ENCODE assay signal across 17 mouse cellular contexts in the genomic region with DNA sequence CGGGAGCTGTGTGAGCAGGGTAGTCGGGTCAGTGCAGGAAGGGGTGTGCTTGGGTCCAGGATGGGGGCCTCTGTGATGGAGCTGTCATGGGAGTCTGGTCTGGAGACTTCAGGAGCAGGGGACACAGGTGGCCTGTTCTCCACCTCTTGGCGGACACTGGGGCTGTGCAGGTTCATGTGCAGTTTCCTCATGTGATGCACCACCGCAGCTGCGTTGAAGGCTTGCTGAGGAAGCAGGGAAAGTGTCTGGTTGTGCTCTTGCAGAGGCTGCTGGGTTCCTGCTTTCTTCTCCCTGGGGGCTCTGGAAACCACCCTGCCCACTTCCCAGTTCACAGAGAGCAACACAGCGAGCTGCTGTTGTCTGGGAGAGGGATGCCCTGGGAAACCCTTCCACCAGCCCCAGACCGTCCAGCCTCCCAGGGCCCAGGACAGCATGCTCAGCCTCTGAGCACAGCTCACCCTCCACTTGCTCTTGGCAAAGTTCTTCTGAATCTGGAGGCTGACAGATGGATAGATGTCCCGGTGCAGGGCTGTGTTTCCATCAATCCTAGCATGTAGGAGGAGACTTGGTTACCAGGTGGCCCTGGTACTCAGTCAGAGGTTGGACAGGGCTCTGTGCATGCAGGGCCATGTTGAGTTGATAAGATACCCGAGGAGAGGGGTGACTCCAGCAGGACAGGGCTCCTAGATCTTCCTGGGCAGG. TPM values are rescaled to one million over a fixed set of nuclear protein-coding genes. Genes with fewer than 3 reads are reported as not detected.
DNase-seq lines count a peak whose midpoint lies in the region; TF ChIP-seq lines count a peak whose summit lies in the region.
"Had no signal": no experiment of that assay in that cellular context is flagged by ENCODE, and none has a peak within 500 bp of the region (broad histone marks: within the 10 kb centered on the region; RNA-seq: fewer than 3 reads in every experiment).

No protein-coding gene starts in this region.

- H3K36me3 ChIP-seq in embryonic facial prominence, embryonic 10.5 days (replicated peaks): peaks cover 24% of the 10 kb centered on the region
- H3K36me3 ChIP-seq: liver, embryonic 15.5 days had no signal

- no peak overlapping the region for H3K4me3 ChIP-seq in layer of hippocampus, adult 2 months
- no peak overlapping the region for H3K4me3 ChIP-seq in cerebellum, adult 2 months (replicated peaks; ENCODE audit: insufficient read depth, low read depth, low read length)
- H3K4me3 ChIP-seq in embryonic facial prominence, embryonic 10.5 days: no peak overlapping the region
- H3K4me3 ChIP-seq: embryonic facial prominence, embryonic 15.5 days; heart, adult 2 months; heart, embryonic 15.5 days; limb, embryonic 15.5 days; liver, embryonic 15.5 days; midbrain, embryonic 12.5 days; neural tube, embryonic 12.5 days had no signal

- DNase-seq in layer of hippocampus, adult 2 months (ENCODE audit: low spot score in 2 of 2): no peak
- DNase-seq in layer of hippocampus, postnatal 10 days (ENCODE audit: low spot score in 2 of 2): no peak
- DNase-seq in cerebellum, adult 11 months: peak; percentile 50
- DNase-seq in cerebellum, adult 2 months: peak; percentile 66 to 83
- no peak for DNase-seq in embryonic facial prominence, embryonic 10.5 days (ENCODE audit: low spot score)
- DNase-seq in adrenal gland, postnatal 25 days: no peak
- DNase-seq in spleen, postnatal 10 days (ENCODE audit: low spot score in 2 of 2): no peak
- DNase-seq: embryo, embryonic 11 days; heart, adult 2 months; kidney, adult 8-10 months; kidney, postnatal 36 days had no signal

- TF ChIP-seq CTCF in layer of hippocampus, adult 2 months (conservative IDR thresholded peaks at IDR 0.05): no peak
- no peak for TF ChIP-seq CTCF in cerebellum, adult 2 months (IDR thresholded peaks at IDR 0.05; ENCODE audit: borderline replicate concordance, insufficient read depth, low read depth, low read length)

- no peaks in the 10 kb centered on the region for H3K27me3 ChIP-seq in cerebellum, adult 2 months (ENCODE audit: control insufficient read depth, insufficient read depth, low read length)
- no peaks in the 10 kb centered on the region for H3K27me3 ChIP-seq in embryonic facial prominence, embryonic 10.5 days (replicated peaks; ENCODE audit: low read depth, poor library complexity, severe bottlenecking)
- H3K27me3 ChIP-seq: embryonic facial prominence, embryonic 15.5 days; heart, embryonic 15.5 days; limb, embryonic 15.5 days; liver, embryonic 15.5 days; midbrain, embryonic 12.5 days; neural tube, embryonic 12.5 days had no signal

- no peaks in the 10 kb centered on the region for H3K9me3 ChIP-seq in embryonic facial prominence, embryonic 10.5 days
- H3K9me3 ChIP-seq: embryonic facial prominence, embryonic 15.5 days; heart, embryonic 15.5 days; limb, embryonic 15.5 days; liver, embryonic 15.5 days; midbrain, embryonic 12.5 days; neural tube, embryonic 12.5 days had no signal

- peaks cover 37% of the 10 kb centered on the region for H3K4me1 ChIP-seq in cerebellum, adult 2 months (ENCODE audit: control insufficient read depth, insufficient read depth, low read length)
- peaks cover 6% of the 10 kb centered on the region for H3K4me1 ChIP-seq in embryonic facial prominence, embryonic 10.5 days
- H3K4me1 ChIP-seq: embryonic facial prominence, embryonic 15.5 days; liver, embryonic 15.5 days; midbrain, embryonic 12.5 days; neural tube, embryonic 12.5 days had no signal

- no peak for TF ChIP-seq POLR2A in cerebellum, adult 2 months (IDR thresholded peaks at IDR 0.05; ENCODE audit: borderline replicate concordance, insufficient read depth, low read length)

- WGBS in cerebellum, adult 2 months: 61% methylated on average over 9 of the region's 9 CpGs
- WGBS in embryonic facial prominence, embryonic 10.5 days: 79% methylated on average over 9 of the region's 9 CpGs

- H3K27ac ChIP-seq in layer of hippocampus, adult 2 months: peak overlapping the region; percentile 49
- 0 out of 2 replicates have a peak overlapping the region, but pooled peaks have one; percentile 15 for H3K27ac ChIP-seq in cerebellum, adult 2 months (ENCODE audit: insufficient read depth, low read length)
- H3K27ac ChIP-seq in embryonic facial prominence, embryonic 10.5 days (replicated peaks): peak overlapping the region; percentile 11; the same call in 1 of the 2 replicates
- H3K27ac ChIP-seq: embryonic facial prominence, embryonic 15.5 days; heart, adult 2 months; heart, embryonic 15.5 days; limb, embryonic 15.5 days; liver, embryonic 15.5 days; midbrain, embryonic 12.5 days; neural tube, embryonic 12.5 days had no signal

RNA-seq across cellular contexts. Expression of a gene that starts 21.7 kb away (rescaled TPM):
- total RNA-seq in layer of hippocampus, adult 2 months (2021): 10 to 100 TPM; 23.6 to 24.4 TPM
- 10 to 100 TPM; 39.3 to 40.3 TPM for total RNA-seq in layer of hippocampus, postnatal 10 days (2021)
- 23.4 and 26.4 TPM in 2 replicates for polyA plus RNA-seq in cerebellum, adult 2 months (2012; rRNA removed)
- polyA plus RNA-seq in embryonic facial prominence, embryonic 10.5 days (2016; fragmentation: Nextera tagmentation; extraction: Ambion mirVana): 15.6 and 17.5 TPM in 2 replicates
- 0.12 TPM in 1 of 2 replicates, not detected in the other for total RNA-seq in adrenal gland, postnatal 25 days (2021)

Comparison
In these comparisons a context has a peak if more than half of its experiments do, and no peak if none do; other contexts are left out.
1. DNase-seq: peak in cerebellum, adult 11 months (single experiment) and cerebellum, adult 2 months (2 of 2); none in layer of hippocampus, adult 2 months (0 of 2), layer of hippocampus, postnatal 10 days (0 of 2), embryonic facial prominence, embryonic 10.5 days (single experiment), adrenal gland, postnatal 25 days (single experiment) and spleen, postnatal 10 days (0 of 2).
2. RNA of a gene that starts 21.7 kb away (total RNA-seq): 39.3 to 40.3 TPM in layer of hippocampus, postnatal 10 days and 23.6 to 24.4 TPM in layer of hippocampus, adult 2 months; 0.12 TPM in adrenal gland, postnatal 25 days; every median in the first group is over 10 times any median in the second.
3. Peak in every context shown above with its lines, with median percentiles within 50 percentile points of each other: H3K27ac ChIP-seq.